Mouse (Mus musculus) E14TG2a.4 (cell line): ENCODE results near the gene Kiss1r.

Experiments used
- CTCF ChIP-seq: conservative IDR thresholded peaks from 2 replicates; pipeline ENCODE4 v1.5.1; 2014; ENCODE audit warnings: low read length
- POU5F1 ChIP-seq: IDR thresholded peaks from 2 replicates; pipeline ENCODE4 v1.6.1; 2014; ENCODE audit warnings: low read length, borderline replicate concordance

DNA sequence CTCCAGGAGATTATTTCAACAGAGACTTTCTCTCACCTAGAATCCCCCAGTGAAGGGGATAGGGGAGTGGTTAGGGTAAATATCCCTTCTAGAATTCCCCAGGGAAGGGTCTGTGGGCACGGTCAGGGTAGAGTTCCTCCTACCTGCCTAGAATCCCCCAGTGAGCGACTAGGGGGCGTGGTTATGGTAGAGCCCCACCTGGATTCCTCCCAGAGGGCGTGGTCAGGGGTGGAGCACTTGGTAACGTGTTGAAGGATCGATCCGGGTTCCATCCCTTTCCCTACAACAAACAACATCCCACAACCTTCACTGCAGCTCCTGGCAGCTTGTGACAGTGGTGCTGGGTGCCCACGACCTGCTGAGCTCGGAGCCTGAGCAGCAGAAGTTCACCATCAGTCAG, 36.0 kb upstream of the Kiss1r start:
- TF ChIP-seq CTCF: no peak
- TF ChIP-seq POU5F1: no peak
